Mouse (Mus musculus) NIH3T3 (cell line): ENCODE measurements around the gene Bcl2l1.
A peak's percentile ranks its signal among the peaks of the same experiment; 100 is the strongest.

Experiments
- DNase-seq: peaks from one replicate; pipeline ENCODE4 v3.0.0-alpha.2; 2012; ENCODE audit warnings: low read depth

Bcl2l1 gene

GRCm38 (mm10) chr2:152824438-152825167 lies 6.9 kb downstream of the Bcl2l1 start:
- no peak for DNase-seq

GRCm38 (mm10) chr2:152823770-152824169 lies 7.8 kb downstream of the Bcl2l1 start:
- DNase-seq = no peak

DNA sequence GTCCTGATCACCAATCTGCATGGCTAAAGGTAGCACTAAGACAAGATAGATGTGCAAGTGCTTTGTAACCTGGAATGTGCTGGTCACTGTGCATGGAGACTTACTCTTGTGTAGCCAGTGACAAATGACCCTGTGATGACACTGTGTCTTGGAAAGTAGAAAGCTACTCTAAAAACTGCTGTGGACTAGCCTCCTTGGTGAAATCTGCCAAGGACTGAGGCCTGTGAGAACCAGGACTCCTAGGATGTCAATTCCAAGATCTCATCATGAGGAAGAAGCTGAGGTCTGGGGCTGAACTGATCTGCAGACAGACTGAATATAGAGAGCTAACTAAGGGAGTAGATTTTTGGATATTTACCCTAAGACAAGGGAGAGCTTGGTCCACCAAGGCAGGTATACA lies 10.0 kb downstream of the Bcl2l1 start:
- DNase-seq = no peak

GRCm38 (mm10) chr2:152821023-152821422 lies 10.5 kb downstream of the Bcl2l1 start:
- DNase-seq = peak; percentile 74

DNA sequence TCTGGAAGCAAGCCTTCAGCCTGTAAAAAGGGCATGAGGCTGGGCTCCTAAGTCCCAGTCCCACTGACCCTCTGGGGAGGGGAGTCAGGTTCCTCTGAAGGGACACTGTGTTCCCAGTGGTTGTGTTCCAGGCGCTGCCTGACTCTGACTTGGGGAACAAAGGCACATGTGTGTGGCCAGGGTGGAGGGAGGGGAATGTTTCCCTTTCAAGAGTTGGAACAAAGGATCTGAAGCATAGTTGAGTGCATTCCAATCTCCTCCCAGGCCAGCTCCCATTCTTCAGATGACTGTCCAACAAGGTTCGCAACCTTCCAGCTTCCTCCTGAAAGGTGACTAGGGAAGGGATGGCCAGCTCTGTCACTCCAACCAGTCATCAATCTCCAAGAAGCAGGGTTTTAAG lies 11.2 kb downstream of the Bcl2l1 start:
- peak; percentile 32 for DNase-seq

DNA sequence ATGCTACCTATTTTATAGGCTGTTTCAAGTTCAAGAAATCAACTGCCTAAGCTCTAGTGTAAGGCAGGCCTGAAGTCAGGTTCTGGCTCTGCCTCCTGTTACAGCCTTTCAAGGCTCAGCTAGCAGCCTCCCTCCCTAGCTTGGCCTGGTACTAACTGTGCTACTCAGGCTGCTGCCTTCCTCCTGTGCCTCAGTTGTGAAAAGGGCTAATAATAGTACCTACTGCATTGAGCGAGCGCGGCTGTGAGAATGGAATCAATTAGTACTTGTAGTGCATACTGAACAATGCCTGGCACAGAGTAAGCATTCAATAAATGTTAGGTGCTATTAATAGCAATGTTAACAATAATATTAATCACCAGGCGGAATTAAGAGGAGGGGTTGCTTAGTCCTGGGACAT lies 11.6 kb downstream of the Bcl2l1 start:
- DNase-seq = no peak

GRCm38 (mm10) chr2:152819097-152819624 lies 12.4 kb downstream of the Bcl2l1 start:
- no peak for DNase-seq

- DNase-seq = no peak
Observed at GRCm38 (mm10) chr2:152818679-152819078, 12.8 kb downstream of the Bcl2l1 start.

GRCm38 (mm10) chr2:152817596-152818291 lies 13.8 kb downstream of the Bcl2l1 start:
- DNase-seq = peak; percentile 34

GRCm38 (mm10) chr2:152816657-152817348 lies 14.7 kb downstream of the Bcl2l1 start:
- DNase-seq = no peak

DNA sequence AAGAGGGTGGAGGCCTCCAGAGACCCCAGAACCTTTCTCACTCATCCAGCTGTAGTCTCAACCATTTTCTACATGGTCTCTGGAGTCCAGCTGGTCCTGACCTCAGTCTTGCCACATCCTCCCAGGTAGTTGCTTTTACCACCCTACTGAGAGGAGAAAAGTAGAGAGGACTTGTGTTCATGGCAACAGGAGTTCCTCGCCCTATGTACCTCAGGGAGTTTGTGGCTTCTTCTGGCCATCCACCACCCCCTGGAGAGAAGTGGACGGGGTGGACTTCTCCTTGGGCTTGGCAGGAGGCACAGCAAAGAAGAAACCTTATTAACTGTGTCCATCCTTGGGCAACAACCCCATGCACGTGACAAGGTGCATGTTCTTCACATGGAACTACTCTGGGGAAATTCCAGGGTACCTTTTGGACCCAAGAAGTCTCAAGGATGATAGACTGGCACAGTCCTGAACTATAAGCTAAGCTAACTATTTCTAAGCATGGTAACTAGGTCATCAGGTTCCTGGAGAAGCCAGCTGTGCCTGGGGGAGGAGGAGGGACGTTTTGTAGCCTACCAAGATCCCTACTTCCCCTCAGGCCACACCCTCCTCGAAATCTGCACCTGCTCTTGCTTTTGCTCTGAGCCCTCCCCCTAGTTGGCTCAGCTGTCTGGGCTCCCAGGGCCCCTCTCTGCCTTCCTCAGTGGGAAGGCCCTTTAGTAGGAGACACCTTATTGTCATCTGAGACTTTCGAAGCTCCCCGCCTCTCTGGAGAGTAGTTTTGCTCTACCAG lies 15.5 kb downstream of the Bcl2l1 start:
- no peak for DNase-seq

DNA sequence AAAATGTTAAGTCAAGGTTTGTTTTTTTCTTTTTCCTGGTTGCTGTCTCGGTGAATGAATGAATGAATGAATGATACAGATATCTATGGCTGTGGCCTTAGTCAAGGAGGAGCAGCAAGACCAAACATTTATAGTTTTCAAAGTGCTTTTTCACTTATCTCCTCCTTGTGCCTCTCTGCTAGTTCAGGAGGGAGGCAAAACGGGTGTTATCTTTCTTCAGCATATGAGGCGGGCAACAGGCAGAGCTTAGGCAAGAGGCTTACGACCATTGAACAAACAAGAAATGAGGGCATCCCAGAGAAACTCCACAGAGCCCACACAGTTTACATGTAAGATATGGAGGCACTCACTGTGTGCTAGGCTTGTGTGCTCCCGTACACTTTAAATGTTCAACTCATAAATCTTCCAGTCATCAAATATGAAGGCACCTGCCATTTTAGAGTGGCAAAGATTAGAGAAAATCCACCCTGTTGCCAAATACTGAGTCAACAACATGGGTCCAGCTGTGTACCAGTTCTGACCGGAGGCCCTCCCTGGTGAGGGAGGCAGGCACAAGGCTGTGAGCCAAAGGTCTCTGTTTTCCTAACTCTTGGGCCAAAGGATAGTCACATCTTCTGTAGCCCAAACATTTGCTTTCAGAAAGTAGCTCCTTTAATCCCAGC lies 17.2 kb downstream of the Bcl2l1 start:
- peak; percentile 54 for DNase-seq

DNA sequence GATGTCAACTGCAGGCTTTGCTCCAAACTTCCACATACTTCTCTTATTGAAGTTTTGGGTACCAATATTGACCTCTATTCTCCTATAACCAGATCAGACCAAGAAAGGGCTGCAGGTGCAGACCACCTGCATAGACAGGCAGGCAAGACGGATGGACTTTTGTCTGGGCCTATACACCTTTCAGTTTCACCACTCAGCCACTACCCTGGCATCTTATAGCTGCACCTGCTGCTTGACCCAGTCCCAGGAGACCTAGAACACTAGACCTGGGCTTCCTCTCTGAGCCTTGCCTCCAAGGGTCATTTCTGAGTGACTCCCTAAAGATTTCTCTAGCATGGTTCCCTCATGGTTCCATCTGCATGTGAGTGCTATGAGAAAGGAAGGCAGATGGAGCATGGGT lies 18.3 kb downstream of the Bcl2l1 start:
- DNase-seq = no peak

GRCm38 (mm10) chr2:152811336-152812165 lies 20.0 kb downstream of the Bcl2l1 start:
- DNase-seq = no peak

DNA sequence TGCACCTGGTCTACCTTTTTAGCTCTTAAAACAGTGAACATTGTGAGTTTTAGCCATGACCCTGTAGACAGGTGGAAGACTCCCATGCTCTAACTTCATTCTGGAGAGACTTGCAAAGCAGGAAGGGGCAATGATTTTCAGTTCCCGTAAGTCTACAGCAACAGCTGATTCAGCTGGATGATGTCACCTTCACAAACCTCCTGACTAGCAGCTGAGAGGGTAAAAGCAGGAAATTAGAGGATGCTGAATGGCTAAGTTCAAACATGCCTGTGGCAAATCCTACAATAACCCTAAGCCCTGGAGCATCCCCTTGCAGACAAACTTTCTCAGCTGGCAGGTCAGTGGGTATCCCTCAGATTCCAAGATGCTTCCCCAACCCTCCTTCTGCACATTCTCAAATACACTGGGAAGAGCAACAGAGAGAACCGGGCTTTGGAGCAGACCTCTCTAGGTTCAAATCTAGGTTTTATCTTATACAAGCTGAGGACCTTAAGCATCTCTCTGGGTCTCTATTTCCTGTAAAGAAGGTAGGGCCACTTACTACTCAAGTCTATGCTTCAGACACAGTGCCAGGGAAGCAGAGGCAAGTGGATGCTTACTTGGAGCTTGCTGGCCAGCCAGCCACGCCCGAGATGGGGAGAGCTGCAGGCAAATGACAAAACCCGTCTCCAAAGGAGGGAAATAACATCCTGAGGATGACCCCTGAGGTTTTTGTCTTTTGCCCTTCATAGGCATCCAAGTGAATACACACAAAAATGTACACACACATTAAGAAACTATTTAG lies 21.2 kb downstream of the Bcl2l1 start:
- peak; percentile 57 for DNase-seq

GRCm38 (mm10) chr2:152808178-152808577 lies 23.4 kb downstream of the Bcl2l1 start:
- no peak for DNase-seq

DNA sequence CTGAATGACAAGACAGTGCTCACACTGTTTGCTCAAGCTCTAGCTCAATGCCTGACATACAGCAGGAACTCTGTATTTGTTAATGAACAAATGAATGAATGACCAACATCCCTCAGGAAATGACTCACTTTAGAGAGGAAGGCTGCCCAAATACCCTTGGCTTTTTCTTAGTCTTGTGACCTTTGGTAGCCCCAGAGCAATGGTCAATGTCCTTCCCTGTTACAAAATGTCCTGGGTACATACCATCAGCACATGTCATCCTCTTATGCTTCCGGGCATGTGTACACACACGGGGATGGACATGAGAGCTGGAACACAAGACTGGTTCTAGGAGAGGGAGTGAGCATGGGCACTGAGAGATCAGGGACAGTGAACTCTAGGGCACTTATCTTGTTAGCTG lies 25.5 kb downstream of the Bcl2l1 start:
- peak; percentile 56 for DNase-seq

DNA sequence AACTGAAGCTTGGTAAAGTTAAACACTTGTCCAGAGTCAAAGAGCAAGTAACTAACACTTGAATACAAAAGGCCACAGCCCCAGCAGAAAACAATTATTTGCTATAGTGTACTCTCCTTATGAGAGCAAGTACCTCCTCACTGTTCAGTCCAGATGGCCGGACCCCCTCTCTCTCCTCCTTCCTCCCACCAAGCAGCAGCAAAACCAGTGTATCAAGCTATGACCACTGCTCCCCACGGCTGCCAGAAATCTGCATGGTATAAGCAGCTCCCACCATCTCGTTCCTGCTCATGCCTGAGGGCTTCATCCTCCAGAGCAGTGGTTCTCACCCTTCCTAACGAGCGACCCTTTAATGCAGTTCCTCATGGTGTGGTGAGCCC lies 26.4 kb downstream of the Bcl2l1 start:
- no peak for DNase-seq

DNA sequence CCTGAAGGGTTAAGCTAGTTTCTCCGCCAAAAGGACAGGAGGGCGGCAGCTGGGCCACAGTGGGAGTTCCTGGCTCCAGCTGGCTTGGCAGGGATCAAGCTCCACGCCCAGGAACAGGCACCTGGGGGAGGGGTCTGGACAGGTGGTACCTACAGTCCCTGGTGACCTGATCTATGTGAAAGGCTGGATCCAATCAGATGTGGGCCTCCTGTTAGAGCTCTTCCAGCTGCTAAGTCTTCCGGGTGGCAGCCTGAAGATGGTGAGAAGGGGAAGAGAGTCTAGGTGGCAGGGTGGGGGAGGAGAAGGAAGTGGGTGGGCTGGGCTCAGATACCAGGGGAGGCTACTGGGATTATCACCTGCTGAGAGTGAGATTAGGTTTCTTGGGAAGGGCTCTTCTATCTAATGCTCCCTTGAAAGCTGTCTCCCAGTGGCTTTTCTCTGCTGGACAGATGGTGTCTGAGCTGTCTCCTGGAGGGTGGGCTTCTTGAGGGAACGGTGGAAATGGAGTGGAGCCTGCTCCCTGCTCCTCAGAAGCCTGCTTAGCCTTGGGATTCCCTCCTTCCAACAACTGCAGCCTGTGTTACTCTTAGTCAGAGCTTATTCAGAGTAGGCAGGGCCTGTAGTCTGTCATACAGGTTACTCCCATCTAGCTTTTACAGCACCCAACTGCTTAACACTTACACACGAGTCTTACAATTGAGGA lies 27.0 kb downstream of the Bcl2l1 start:
- DNase-seq = peak; percentile 52
